Mouse (Mus musculus) megakaryocyte, embryonic 14.5 days (primary cell): ENCODE results near the gene Bcl2.

Experiments used
- FLI1 ChIP-seq: IDR thresholded peaks from 2 replicates; pipeline ENCODE4 v1.6.1; 2012; ENCODE audit warnings: low read length, inconsistent platforms, mixed read lengths
- GATA1 ChIP-seq: IDR thresholded peaks from 3 replicates; pipeline ENCODE4 v1.6.1; 2012; ENCODE audit warnings: mixed read lengths, low read length, inconsistent platforms, borderline replicate concordance

GRCm38 (mm10) chr1:106714530-106714981 is 482 bp upstream of the Bcl2 start:
- TF ChIP-seq GATA1 (no peak), FLI1 (no peak)
